Mouse (Mus musculus): ENCODE data around the gene Btbd9. TPM values are rescaled to one million over a fixed set of nuclear protein-coding genes. Genes with fewer than 3 reads are reported as not detected.

Gene Btbd9
- polyA plus RNA-seq, 1 experiment: 21.7 TPM

DNA sequence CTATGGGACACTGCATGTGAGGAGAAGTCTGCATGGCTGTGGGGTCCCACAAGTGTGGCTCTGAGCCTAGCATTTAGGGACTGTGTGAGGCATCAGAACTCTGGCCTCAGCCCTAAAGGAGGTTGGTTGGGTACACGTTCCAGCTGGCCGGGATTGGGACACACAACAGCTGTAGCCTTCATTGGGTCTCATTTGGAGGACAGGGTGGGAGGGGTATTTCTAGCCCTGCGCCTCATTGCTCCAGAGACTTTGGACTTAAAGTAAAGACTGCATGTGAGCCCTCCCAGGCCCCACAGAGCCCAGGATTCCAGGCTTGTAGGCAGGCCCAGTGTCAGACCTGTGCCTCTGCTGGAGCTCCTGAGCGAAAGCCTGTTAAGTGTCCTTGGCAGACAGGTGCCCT is 345.9 kb downstream of the Btbd9 start:
- DNase-seq (ENCODE audit: low read depth in 1 of 2, low spot score in 2 of 2): no peak
- H3K27me3 ChIP-seq (ENCODE audit: control insufficient read depth, insufficient read depth, low read length): no peaks in the 10 kb centered on the region
- no peak overlapping the region for H3K4me3 ChIP-seq (ENCODE audit: extremely low read depth, insufficient read depth, insufficient read length)
- TF ChIP-seq CTCF (IDR thresholded peaks at IDR 0.05; ENCODE audit: extremely low read depth, insufficient read depth, insufficient read length, insufficient replicate concordance) (no peak), POLR2A (IDR thresholded peaks at IDR 0.05; ENCODE audit: low read depth, low read length) (no peak)
- H3K4me1 ChIP-seq (ENCODE audit: control insufficient read depth, insufficient read depth, insufficient read length): no peaks in the 10 kb centered on the region
- 92% methylated on average over 4 of the region's 4 CpGs for WGBS
- no peak overlapping the region for H3K27ac ChIP-seq (ENCODE audit: insufficient read depth, low read length)
- H3K36me3 ChIP-seq (ENCODE audit: control insufficient read depth, insufficient read depth, low read length): no peaks in the 10 kb centered on the region

- Histone ChIP-seq H3K4me1 (ENCODE audit: control insufficient read depth, insufficient read depth, insufficient read length) (no peaks in the 10 kb centered on the region), H3K36me3 (ENCODE audit: control insufficient read depth, insufficient read depth, low read length) (no peaks in the 10 kb centered on the region), H3K27ac (ENCODE audit: insufficient read depth, low read length) (no peak overlapping the region), H3K4me3 (ENCODE audit: extremely low read depth, insufficient read depth, insufficient read length) (no peak overlapping the region), H3K27me3 (ENCODE audit: control insufficient read depth, insufficient read depth, low read length) (no peaks in the 10 kb centered on the region)
- no peak for TF ChIP-seq CTCF (IDR thresholded peaks at IDR 0.05; ENCODE audit: extremely low read depth, insufficient read depth, insufficient read length, insufficient replicate concordance)
- TF ChIP-seq POLR2A (IDR thresholded peaks at IDR 0.05; ENCODE audit: low read depth, low read length): no peak
- DNase-seq (ENCODE audit: low read depth in 1 of 2, low spot score in 2 of 2): no peak
- 70% methylated on average over 10 of the region's 10 CpGs for WGBS
Observed at GRCm38 (mm10) chr17:30228439-30229215, 347.7 kb downstream of the Btbd9 start.

DNA sequence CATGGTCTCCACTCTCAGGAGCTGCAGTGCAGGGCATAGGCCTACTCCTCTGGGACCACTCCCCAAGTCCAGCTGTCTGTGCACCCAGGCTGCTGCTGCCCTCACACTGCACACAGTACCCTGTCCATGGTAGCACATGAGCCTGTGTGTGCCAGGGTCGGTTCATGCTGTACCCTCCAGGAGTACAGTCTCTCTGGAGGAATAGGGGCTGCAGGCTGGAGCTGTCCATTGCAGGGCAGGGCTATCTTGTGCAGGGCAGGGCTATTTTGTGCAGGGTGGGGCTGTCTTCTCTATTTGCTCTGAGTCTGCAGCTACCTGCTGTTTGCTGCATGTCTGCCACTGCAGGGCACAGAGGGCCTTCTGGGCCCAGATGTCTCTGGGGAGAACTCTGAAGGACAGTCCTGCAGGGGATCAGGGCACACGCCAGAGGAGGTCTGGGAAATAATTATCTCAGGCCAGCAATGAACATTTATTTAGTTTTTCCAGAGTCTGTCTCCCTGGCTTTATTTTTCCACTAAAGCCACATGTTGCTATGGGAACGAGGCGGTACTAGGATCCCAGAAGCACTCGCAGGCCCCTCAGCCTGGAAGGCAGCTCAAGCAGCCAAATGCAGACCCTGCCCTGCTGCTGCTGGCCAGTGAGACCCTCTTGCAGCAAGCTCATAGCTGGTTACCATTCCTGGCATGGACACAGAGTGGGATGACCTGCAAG is 351.1 kb downstream of the Btbd9 start:
- TF ChIP-seq CTCF (IDR thresholded peaks at IDR 0.05; ENCODE audit: extremely low read depth, insufficient read depth, insufficient read length, insufficient replicate concordance) (no peak), POLR2A (IDR thresholded peaks at IDR 0.05; ENCODE audit: low read depth, low read length) (no peak)
- Histone ChIP-seq H3K4me1 (ENCODE audit: control insufficient read depth, insufficient read depth, insufficient read length) (no peaks in the 10 kb centered on the region), H3K27ac (ENCODE audit: insufficient read depth, low read length) (no peak overlapping the region), H3K36me3 (ENCODE audit: control insufficient read depth, insufficient read depth, low read length) (no peaks in the 10 kb centered on the region), H3K27me3 (ENCODE audit: control insufficient read depth, insufficient read depth, low read length) (no peaks in the 10 kb centered on the region), H3K4me3 (ENCODE audit: extremely low read depth, insufficient read depth, insufficient read length) (no peak overlapping the region)
- no peak for DNase-seq (ENCODE audit: low read depth in 1 of 2, low spot score in 2 of 2)
- 93% methylated on average over 5 of the region's 5 CpGs for WGBS

GRCm38 (mm10) chr17:30222837-30223236 is 353.5 kb downstream of the Btbd9 start:
- Histone ChIP-seq H3K36me3 (ENCODE audit: control insufficient read depth, insufficient read depth, low read length) (peaks cover 5% of the 10 kb centered on the region), H3K27ac (ENCODE audit: insufficient read depth, low read length) (no peak overlapping the region), H3K4me1 (ENCODE audit: control insufficient read depth, insufficient read depth, insufficient read length) (no peaks in the 10 kb centered on the region), H3K4me3 (ENCODE audit: extremely low read depth, insufficient read depth, insufficient read length) (no peak overlapping the region), H3K27me3 (ENCODE audit: control insufficient read depth, insufficient read depth, low read length) (no peaks in the 10 kb centered on the region)
- TF ChIP-seq POLR2A (IDR thresholded peaks at IDR 0.05; ENCODE audit: low read depth, low read length) (no peak), CTCF (IDR thresholded peaks at IDR 0.05; ENCODE audit: extremely low read depth, insufficient read depth, insufficient read length, insufficient replicate concordance) (no peak)
- 91% methylated on average over 12 of the region's 12 CpGs for WGBS
- DNase-seq (ENCODE audit: low read depth in 1 of 2, low spot score in 2 of 2): no peak

DNA sequence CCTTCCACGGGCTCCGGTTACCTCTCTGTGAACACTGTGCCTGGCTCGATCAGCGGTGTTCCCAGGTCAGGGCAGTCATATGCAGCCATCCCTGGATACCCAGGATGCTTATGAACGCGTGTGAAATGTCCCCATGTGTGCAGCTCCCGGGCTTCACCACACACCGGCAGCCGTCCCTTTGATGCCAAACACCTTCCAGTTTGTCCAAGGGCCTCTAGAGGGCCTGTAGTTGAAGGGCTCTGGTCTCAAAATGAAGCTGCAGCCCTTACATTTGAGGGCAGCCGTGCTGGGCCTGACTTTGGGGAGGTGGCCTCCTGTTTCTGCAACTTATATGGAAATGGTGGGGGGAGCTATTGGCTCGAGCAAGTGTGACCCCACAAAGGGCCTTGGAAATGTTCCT is 353.9 kb downstream of the Btbd9 start:
- 89% methylated on average over 11 of the region's 11 CpGs for WGBS

GRCm38 (mm10) chr17:30221677-30222076 is 354.6 kb downstream of the Btbd9 start:
- TF ChIP-seq CTCF (IDR thresholded peaks at IDR 0.05; ENCODE audit: extremely low read depth, insufficient read depth, insufficient read length, insufficient replicate concordance) (no peak), POLR2A (IDR thresholded peaks at IDR 0.05; ENCODE audit: low read depth, low read length) (no peak)
- Histone ChIP-seq H3K4me3 (ENCODE audit: extremely low read depth, insufficient read depth, insufficient read length) (no peak overlapping the region), H3K4me1 (ENCODE audit: control insufficient read depth, insufficient read depth, insufficient read length) (no peaks in the 10 kb centered on the region), H3K27me3 (ENCODE audit: control insufficient read depth, insufficient read depth, low read length) (no peaks in the 10 kb centered on the region), H3K36me3 (ENCODE audit: control insufficient read depth, insufficient read depth, low read length) (peaks cover 5% of the 10 kb centered on the region), H3K27ac (ENCODE audit: insufficient read depth, low read length) (no peak overlapping the region)
- DNase-seq (ENCODE audit: low read depth in 1 of 2, low spot score in 2 of 2): no peak
- 92% methylated on average over 14 of the region's 14 CpGs for WGBS

More for the DNA sequence above, 353.9 kb downstream of the Btbd9 start:
- no peak for TF ChIP-seq POLR2A (IDR thresholded peaks at IDR 0.05; ENCODE audit: low read depth, low read length)
- TF ChIP-seq CTCF (IDR thresholded peaks at IDR 0.05; ENCODE audit: extremely low read depth, insufficient read depth, insufficient read length, insufficient replicate concordance): no peak
- no peak for DNase-seq (ENCODE audit: low read depth in 1 of 2, low spot score in 2 of 2)
- H3K36me3 ChIP-seq (ENCODE audit: control insufficient read depth, insufficient read depth, low read length): peaks cover 5% of the 10 kb centered on the region
- H3K4me1 ChIP-seq (ENCODE audit: control insufficient read depth, insufficient read depth, insufficient read length): no peaks in the 10 kb centered on the region
- no peak overlapping the region for H3K4me3 ChIP-seq (ENCODE audit: extremely low read depth, insufficient read depth, insufficient read length)
- H3K27me3 ChIP-seq (ENCODE audit: control insufficient read depth, insufficient read depth, low read length): no peaks in the 10 kb centered on the region
- H3K27ac ChIP-seq (ENCODE audit: insufficient read depth, low read length): no peak overlapping the region

DNA sequence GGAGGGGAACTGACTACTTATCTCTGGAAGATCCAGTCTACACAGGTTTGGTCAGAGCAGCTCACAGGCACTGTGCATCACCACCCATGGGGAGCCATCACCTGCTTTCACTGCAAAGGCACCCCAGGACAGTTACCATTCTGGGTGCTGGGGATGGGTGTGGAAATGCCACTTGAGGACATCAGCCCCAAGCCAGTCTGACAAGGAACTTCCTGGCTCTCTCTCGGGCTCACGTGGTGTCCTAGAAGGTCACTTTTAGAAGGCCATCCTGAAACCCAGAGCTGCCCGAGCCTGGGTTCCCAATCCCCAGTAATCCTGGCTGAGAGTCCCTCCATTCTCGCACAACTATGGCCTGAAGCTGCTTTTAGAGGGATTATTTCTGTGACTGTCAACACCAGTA is 360.5 kb downstream of the Btbd9 start:
- H3K4me3 ChIP-seq (ENCODE audit: extremely low read depth, insufficient read depth, insufficient read length): no peak overlapping the region
- no peak for DNase-seq (ENCODE audit: low read depth in 1 of 2, low spot score in 2 of 2)
- no peaks in the 10 kb centered on the region for H3K27me3 ChIP-seq (ENCODE audit: control insufficient read depth, insufficient read depth, low read length)
- no peaks in the 10 kb centered on the region for H3K4me1 ChIP-seq (ENCODE audit: control insufficient read depth, insufficient read depth, insufficient read length)
- no peak overlapping the region for H3K27ac ChIP-seq (ENCODE audit: insufficient read depth, low read length)
- TF ChIP-seq CTCF (IDR thresholded peaks at IDR 0.05; ENCODE audit: extremely low read depth, insufficient read depth, insufficient read length, insufficient replicate concordance): no peak
- no peak for TF ChIP-seq POLR2A (IDR thresholded peaks at IDR 0.05; ENCODE audit: low read depth, low read length)
- WGBS: 76% methylated on average over 4 of the region's 4 CpGs
- H3K36me3 ChIP-seq (ENCODE audit: control insufficient read depth, insufficient read depth, low read length): peaks cover 5% of the 10 kb centered on the region
